Mouse (Mus musculus): ENCODE measurements around the gene Nupl1.
A peak's percentile ranks its signal among the peaks of the same experiment; 100 is the strongest.

The Nupl1 gene

DNA sequence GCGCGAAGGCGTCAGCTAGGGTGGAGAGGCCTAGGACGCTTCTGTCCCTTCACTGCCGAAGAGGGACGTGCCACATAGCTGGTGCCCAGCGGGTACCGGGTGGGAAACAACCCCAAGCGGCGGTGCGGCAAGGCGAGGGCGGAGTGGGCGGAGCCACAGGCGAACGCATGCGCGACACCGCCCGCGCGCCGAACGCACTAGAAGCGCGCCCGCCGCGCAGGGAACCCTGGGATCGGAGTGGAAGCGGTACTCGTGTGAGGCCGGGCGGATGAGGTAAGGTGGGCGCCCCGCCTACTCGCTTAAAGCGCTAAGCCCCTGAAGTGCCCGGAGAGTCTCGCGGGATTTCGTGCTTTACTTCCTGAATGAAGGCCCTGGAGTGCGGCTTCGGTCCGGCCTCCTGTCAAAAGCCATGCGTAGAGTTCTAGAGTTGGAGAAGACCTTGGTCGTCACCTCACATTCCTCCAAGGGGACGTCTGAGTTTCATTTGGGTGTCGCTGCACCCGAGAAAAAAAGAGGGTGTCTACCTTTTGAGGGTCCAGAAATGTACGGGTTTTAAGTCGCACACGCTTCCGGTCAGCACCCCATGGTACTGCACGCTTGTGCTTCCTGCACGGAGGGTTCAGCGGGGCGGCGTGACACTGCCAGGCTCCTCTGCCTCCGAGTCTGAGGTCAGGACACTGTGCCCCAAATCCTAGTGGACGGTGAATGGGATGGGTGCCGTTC is at the start of gene Nupl1, which contains the start of gene Gm49336:
TSS of gene Nupl1 (minus strand) at position 151 of the 723 bp plus-strand sequence.
TSS of gene Gm49336 (minus strand) at position 227 of the 723 bp plus-strand sequence.
- peak; percentile 100 for DNase-seq

DNA sequence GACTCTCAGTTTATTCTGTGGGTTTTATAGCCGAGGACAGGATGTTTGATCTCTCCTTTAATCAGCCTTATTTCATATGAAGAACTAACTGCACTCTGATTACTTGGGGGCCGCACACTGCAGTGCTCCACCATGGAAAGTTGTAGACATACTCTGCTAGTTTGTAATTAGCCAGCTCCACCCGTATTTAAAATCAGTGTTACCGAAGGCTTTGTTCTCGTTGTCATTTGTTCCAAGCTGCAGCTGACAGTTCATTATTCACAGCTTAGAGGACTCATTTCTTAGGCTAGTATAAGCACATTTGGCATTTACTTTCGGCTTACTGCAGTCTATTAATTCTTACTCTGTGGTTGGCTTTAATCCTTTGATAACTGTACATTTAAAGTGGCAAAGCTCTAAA is 49.8 kb upstream of the Nupl1 start:
- no peak for DNase-seq

DNA sequence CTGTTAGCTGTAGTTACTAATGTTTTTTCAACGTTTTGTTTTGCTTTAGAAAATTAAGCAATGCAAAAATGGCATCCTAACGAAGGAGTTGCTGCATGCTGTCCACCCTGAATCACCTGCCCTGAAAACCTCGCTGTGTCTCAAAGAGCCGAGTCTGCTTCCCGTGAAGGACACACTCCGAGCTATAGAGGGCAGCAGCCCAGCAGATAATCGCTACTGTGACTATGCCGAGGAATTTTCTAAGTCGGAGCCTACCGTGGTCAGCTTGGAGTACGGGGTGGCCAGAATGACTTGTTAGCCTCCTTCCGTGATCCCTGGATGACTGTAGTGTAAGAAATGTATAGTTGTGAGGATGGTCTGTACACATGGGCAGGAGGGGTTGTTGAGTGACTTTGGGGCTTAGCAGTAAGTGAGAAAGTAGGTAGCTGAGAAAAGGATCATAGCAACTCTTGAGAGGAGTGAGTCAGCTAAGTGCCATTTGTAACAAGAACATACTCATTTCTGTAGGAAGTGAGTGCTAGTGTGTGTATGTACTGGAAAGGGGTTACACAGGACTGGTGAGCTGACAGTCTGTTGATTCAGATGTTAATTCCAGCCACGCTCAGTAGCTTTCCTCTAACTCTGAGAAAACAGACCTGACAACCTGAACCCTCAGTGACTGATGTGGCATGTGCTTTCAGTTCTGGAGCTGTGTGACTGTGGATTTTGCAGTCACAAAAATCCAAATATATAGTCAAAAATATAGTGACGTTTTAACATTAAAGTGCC is 49.2 kb upstream of the Nupl1 start:
- peak; percentile 44 for DNase-seq

- no peak for DNase-seq
Observed at GRCm38 (mm10) chr14:60295531-60295930, 44.3 kb upstream of the Nupl1 start.

- DNase-seq: no peak
Observed at GRCm38 (mm10) chr14:60290363-60290762, 39.1 kb upstream of the Nupl1 start.

GRCm38 (mm10) chr14:60286194-60286863 is 35.1 kb upstream of the Nupl1 start:
- no peak for DNase-seq

DNA sequence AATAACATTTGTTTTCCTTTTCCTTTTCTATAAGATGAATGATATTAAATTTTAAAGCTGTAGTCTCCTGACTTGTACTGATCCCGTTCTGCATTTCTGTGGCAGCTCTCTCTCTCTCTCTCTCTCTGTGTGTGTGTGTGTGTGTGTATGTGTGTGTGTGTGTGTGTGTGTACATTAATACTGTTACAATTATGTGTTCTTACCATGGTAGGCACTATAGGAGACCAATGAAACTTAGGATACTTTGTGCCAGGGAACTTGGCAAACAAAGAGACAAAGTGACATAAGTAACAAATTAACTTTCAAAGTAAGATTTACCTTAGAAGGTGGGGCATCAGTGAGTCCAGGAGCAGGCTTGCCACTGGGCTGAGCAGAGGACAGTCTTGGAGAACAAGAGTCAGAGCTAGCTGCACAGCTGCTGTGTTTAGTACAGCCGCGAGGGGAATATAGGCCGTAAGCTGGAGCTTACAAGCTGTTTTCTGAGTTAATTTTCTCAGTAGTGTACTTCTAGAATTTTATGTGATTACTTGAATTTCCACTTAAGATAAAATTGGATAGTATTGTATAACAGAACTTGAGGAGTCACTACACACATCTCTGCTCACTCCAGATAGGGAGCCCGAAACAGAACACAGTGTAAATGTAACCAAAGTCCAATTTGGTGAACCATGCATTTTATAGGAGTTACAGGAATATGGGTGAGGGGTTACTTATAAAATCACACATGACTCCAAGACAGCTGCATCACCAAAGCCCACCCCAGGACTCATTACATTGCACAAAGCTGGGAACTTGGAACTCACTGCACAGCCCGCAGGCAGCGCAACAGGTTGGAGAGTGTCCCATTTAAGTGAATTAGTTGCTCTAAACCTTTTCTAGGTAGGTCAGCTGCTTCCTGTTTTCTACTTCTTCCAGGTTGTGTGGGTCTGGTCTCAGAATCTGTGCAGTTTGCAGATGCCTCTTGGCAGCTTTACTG is 24.4 kb upstream of the Nupl1 start:
- no peak for DNase-seq

DNA sequence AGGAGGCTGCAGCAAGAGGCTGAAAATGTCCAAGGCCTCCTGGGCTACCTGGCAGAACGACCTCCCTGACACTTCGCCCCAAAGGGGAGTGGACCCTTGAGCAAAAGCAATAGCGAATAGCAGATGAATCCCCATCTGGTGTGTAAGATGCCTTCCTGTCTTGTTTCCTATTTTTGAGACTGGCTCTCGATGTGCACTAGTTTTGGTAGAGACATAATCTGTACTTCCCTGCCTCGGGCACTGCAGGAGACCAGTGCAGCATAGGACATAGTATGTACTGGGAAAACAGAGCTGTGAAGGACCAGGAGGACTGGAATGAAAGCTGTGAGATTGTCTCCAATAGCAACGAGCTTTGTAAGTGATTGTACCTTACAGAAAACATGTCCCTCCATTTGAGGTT is 22.1 kb upstream of the Nupl1 start:
- no peak for DNase-seq

- DNase-seq: no peak
Observed at GRCm38 (mm10) chr14:60269333-60269732, 18.1 kb upstream of the Nupl1 start.

GRCm38 (mm10) chr14:60264990-60265876 is 14.0 kb upstream of the Nupl1 start, which contains the start of gene Mtmr6:
TSS of gene Mtmr6 (plus strand) at chr14:60265228.
- DNase-seq: peak; percentile 98

DNA sequence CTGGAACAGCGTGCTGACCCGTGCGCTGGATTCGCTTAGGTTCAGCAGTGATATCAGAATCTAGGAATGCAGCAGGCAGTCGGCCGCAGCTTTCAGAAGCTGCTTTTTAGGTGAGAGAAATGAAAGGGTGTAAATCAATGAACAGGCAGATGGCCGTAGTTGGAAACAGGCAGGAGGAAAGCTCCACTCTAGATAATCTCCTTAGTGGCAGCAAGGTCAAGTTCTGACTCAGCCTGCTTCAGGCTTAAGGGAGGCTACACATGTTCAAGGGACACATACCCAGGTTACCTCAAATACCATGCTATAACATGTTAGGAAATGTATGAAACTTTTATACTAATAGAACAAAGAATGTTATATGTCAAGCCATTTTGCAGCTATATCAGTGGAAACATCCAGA is 11.1 kb upstream of the Nupl1 start:
- DNase-seq: no peak

GRCm38 (mm10) chr14:60257851-60258250 is 6.6 kb upstream of the Nupl1 start:
- DNase-seq: no peak

DNA sequence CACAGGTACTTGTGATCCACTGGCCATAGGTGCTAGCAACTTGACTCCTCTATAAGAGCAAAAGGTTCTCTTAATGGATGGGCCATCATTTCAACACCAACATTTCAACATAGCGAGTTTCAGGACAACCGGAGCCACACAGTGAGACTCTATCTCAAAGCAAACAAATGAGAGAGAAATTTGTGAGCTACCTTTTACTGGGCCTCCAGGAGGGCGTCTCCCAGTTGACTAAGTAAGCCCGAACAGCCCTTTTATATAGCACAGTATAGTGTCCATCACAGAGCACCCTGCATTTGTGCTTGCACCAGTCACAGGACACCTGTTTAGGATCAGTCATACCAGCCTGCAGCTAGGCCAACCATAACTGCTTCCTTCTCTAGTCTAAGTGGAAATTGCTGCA is 5.9 kb upstream of the Nupl1 start:
- DNase-seq: no peak

DNA sequence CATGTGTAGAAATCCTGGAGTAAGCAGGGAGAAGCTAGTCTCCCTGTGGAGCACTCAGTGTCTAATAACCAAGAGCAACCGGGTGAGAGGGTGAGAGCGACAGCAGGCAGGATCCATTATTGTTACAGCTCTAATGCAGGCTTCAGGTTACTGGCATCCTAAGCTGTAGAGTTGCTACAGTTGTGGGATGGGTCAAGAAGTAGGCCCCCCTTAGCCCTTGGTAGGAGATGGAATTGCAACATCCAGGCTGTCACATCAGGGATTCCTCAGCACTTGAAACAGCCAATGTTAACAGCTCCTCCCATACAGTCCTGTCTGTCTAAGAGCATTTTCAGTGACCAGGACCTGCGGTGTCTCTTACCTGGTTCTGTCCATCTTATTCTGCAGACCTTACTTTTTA is 5.1 kb upstream of the Nupl1 start:
- DNase-seq: peak; percentile 39

DNA sequence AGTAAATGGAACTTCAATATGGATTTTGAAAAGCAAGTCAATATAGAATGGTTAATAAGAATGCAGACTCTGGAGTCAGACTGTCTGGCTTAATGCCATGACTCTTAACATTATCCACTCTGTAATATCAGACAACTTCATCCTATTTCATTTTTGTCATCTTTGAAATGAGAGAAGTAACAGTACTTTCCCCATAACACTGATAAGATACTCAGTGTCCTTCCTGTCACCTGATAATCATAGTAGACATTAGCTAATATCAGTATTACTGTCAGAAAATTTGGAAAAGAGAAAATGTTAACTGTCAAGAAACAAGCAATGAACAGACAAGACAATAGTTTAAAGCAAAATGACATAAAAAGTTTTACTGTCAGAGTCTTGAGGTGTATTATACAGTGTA is 3.5 kb upstream of the Nupl1 start:
- DNase-seq: no peak

- DNase-seq: no peak
Observed at GRCm38 (mm10) chr14:60253466-60253865, 2.2 kb upstream of the Nupl1 start.

- DNase-seq: no peak
Observed at GRCm38 (mm10) chr14:60252004-60253000, 1.1 kb upstream of the Nupl1 start.

- DNase-seq: peak; percentile 77
Observed at GRCm38 (mm10) chr14:60250879-60251278, 352 bp downstream of the Nupl1 start.

DNA sequence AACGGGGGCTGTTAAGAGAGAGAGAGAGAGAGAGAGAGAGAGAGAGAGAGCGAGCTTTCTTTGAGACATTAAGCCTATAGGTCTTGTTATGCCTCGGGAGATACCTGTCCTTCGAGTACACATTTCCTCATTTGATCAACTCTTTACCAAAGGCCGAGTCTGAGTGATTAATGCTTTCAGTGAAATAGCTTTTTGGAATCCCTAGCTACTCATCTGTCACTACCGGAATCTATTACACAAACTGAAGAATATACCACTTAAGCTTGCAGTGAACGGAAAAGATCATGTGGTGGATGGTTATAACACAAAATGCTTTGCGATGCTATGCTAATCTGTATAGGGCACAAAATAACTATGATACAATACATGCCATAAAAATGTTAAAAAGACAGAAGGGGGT is 865 bp downstream of the Nupl1 start:
- DNase-seq: no peak

- DNase-seq: no peak
Observed at GRCm38 (mm10) chr14:60238551-60238950, 12.7 kb downstream of the Nupl1 start.

Measured in embryo, embryonic 11 days (tissue).